Mouse (Mus musculus) cerebellum, postnatal 14 days (tissue): ENCODE measurements around the gene Efcab2.
"Not testable (repeated sequence)": the region's sequence is repeated elsewhere in the genome, so short reads cannot be mapped to it uniquely, and the experiment has no call there.

Experiments used
- DNase-seq, 2 experiments: peaks; one replicate each; pipeline ENCODE4 v3.0.0; 2021; ENCODE audit warnings: mixed read lengths in 2 of 2

Gene Efcab2

GRCm38 (mm10) chr1:178405445-178405911, 407 bp upstream of the Efcab2 start:
- DNase-seq, result peak; percentile 89 to 90

- peak; percentile 19 to 37 for DNase-seq
These were observed 1.1 kb downstream of the Efcab2 start for GRCm38 (mm10) chr1:178406765-178407645.

GRCm38 (mm10) chr1:178407651-178408050, 1.8 kb downstream of the Efcab2 start:
- DNase-seq, result peak; percentile 35 to 55

GRCm38 (mm10) chr1:178408901-178409361, 3.0 kb downstream of the Efcab2 start:
- no peak for DNase-seq

- DNase-seq, result not testable (repeated sequence)
These were observed 7.5 kb downstream of the Efcab2 start for GRCm38 (mm10) chr1:178413367-178413766.

GRCm38 (mm10) chr1:178419608-178420007, 13.7 kb downstream of the Efcab2 start:
- DNase-seq, result no peak

GRCm38 (mm10) chr1:178423662-178424061, 17.8 kb downstream of the Efcab2 start:
- no peak for DNase-seq

GRCm38 (mm10) chr1:178431619-178432444, 25.9 kb downstream of the Efcab2 start:
- DNase-seq, result no peak

GRCm38 (mm10) chr1:178433619-178434018, 27.7 kb downstream of the Efcab2 start:
- no peak for DNase-seq

GRCm38 (mm10) chr1:178444407-178444806, 38.5 kb downstream of the Efcab2 start:
- DNase-seq, result no peak

- DNase-seq, result no peak
These were observed 41.2 kb downstream of the Efcab2 start for GRCm38 (mm10) chr1:178447036-178447435.

GRCm38 (mm10) chr1:178448271-178448744, 42.4 kb downstream of the Efcab2 start:
- DNase-seq, result peak; percentile 19 to 49

GRCm38 (mm10) chr1:178449172-178449571, 43.3 kb downstream of the Efcab2 start:
- DNase-seq, result peak; percentile 90

GRCm38 (mm10) chr1:178449933-178450332, 44.0 kb downstream of the Efcab2 start:
- no peak for DNase-seq

- peak; percentile 88 to 95 for DNase-seq
These were observed 48.2 kb downstream of the Efcab2 start for GRCm38 (mm10) chr1:178454125-178454524.

- DNase-seq, result no peak
These were observed 49.2 kb downstream of the Efcab2 start for GRCm38 (mm10) chr1:178455120-178455519.

- DNase-seq, result no peak
These were observed 52.1 kb downstream of the Efcab2 start for GRCm38 (mm10) chr1:178458029-178458428.

GRCm38 (mm10) chr1:178463712-178464111, 57.8 kb downstream of the Efcab2 start:
- peak; percentile 91 to 93 for DNase-seq

- DNase-seq, result no peak
These were observed 58.3 kb downstream of the Efcab2 start for GRCm38 (mm10) chr1:178464140-178464539.

- no peak for DNase-seq
These were observed 61.7 kb downstream of the Efcab2 start for GRCm38 (mm10) chr1:178467594-178467993.

- DNase-seq, result peak; percentile 48 to 67
These were observed 62.4 kb downstream of the Efcab2 start for GRCm38 (mm10) chr1:178468280-178468679.

- DNase-seq, result no peak
These were observed 78.0 kb downstream of the Efcab2 start for GRCm38 (mm10) chr1:178483854-178484253.
